Mouse (Mus musculus): ENCODE measurements around the gene Ank. TPM values are rescaled to one million over a fixed set of nuclear protein-coding genes. Genes with fewer than 3 reads are reported as not detected.

Ank gene
- polyA plus RNA-seq, 1 experiment from 2014 or later: 9.2 TPM

DNA sequence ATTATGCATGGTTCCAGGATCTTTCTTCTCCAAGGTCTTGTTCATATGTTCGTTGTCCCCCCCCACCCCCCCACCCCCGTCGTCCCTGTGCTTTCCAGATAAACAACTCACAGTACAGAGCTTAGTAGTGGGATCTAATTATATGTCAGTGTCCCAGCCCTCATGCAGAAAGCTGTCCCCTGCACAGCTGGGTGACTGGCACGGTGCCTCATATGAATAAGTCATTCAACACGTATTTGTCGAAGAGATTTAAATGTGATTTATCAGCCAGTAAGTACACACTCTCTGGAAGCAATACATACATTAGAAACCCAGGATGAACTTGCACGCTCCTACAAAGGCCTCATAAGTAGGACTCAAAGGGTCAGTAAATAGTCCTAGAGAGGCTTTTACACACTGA is 83.4 kb downstream of the Ank start:
- no peak overlapping the region for H3K4me3 ChIP-seq (ENCODE audit: low read depth, low read length)
- 34% methylated on average over 7 of the region's 7 CpGs for WGBS
- H3K27me3 ChIP-seq (ENCODE audit: insufficient read depth, low read length): no peaks in the 10 kb centered on the region
- no peaks in the 10 kb centered on the region for H3K9me3 ChIP-seq (ENCODE audit: low read depth, low read length)
- H3K27ac ChIP-seq (ENCODE audit: low read depth): no peak overlapping the region
- no peaks in the 10 kb centered on the region for H3K36me3 ChIP-seq (ENCODE audit: insufficient read depth)
- DNase-seq (peak; percentile 48), ATAC-seq (ENCODE audit: insufficient read depth) (peak; percentile 62)
- TF ChIP-seq CTCF (IDR thresholded peaks at IDR 0.05; ENCODE audit: low read depth): no peak
- H3K4me1 ChIP-seq (ENCODE audit: insufficient read depth): 0 out of 2 replicates have a peak, but pooled peaks cover 12% of the 10 kb centered on the region
- H3K4me2 ChIP-seq: no peak overlapping the region
- H3K9ac ChIP-seq: no peak overlapping the region

GRCm38 (mm10) chr15:27550358-27550992 is 84.0 kb downstream of the Ank start:
- H3K27me3 ChIP-seq (ENCODE audit: insufficient read depth, low read length): no peaks in the 10 kb centered on the region
- H3K9ac ChIP-seq: no peak overlapping the region
- no peaks in the 10 kb centered on the region for H3K9me3 ChIP-seq (ENCODE audit: low read depth, low read length)
- H3K36me3 ChIP-seq (ENCODE audit: insufficient read depth): no peaks in the 10 kb centered on the region
- H3K4me3 ChIP-seq (ENCODE audit: low read depth, low read length): no peak overlapping the region
- DNase-seq: no peak
- H3K27ac ChIP-seq (ENCODE audit: low read depth): no peak overlapping the region
- ATAC-seq (ENCODE audit: insufficient read depth): no peak
- no peak for TF ChIP-seq CTCF (IDR thresholded peaks at IDR 0.05; ENCODE audit: low read depth)
- H3K4me2 ChIP-seq: no peak overlapping the region
- 48% methylated on average over 9 of the region's 9 CpGs for WGBS
- H3K4me1 ChIP-seq (ENCODE audit: insufficient read depth): 0 out of 2 replicates have a peak, but pooled peaks cover 12% of the 10 kb centered on the region

GRCm38 (mm10) chr15:27551117-27552114 is 84.9 kb downstream of the Ank start:
- Histone ChIP-seq H3K4me2 (no peak overlapping the region), H3K4me3 (ENCODE audit: low read depth, low read length) (no peak overlapping the region), H3K9me3 (ENCODE audit: low read depth, low read length) (no peaks in the 10 kb centered on the region), H3K27ac (ENCODE audit: low read depth) (no peak overlapping the region), H3K27me3 (ENCODE audit: insufficient read depth, low read length) (no peaks in the 10 kb centered on the region), H3K4me1 (ENCODE audit: insufficient read depth) (0 out of 2 replicates have a peak, but pooled peaks cover 12% of the 10 kb centered on the region), H3K9ac (no peak overlapping the region), H3K36me3 (ENCODE audit: insufficient read depth) (no peaks in the 10 kb centered on the region)
- ATAC-seq (ENCODE audit: insufficient read depth) (no peak), DNase-seq (no peak)
- WGBS: 83% methylated on average over 19 of the region's 19 CpGs
- TF ChIP-seq CTCF (IDR thresholded peaks at IDR 0.05; ENCODE audit: low read depth): no peak

- no peak overlapping the region for H3K27ac ChIP-seq (ENCODE audit: low read depth)
- no peak for TF ChIP-seq CTCF (IDR thresholded peaks at IDR 0.05; ENCODE audit: low read depth)
- H3K9ac ChIP-seq: no peak overlapping the region
- no peaks in the 10 kb centered on the region for H3K36me3 ChIP-seq (ENCODE audit: insufficient read depth)
- WGBS: 78% methylated on average over 10 of the region's 10 CpGs
- ATAC-seq (ENCODE audit: insufficient read depth) (no peak), DNase-seq (no peak)
- H3K4me1 ChIP-seq (ENCODE audit: insufficient read depth): 0 out of 2 replicates have a peak, but pooled peaks cover 12% of the 10 kb centered on the region
- H3K4me2 ChIP-seq: no peak overlapping the region
- no peak overlapping the region for H3K4me3 ChIP-seq (ENCODE audit: low read depth, low read length)
- H3K27me3 ChIP-seq (ENCODE audit: insufficient read depth, low read length): no peaks in the 10 kb centered on the region
- H3K9me3 ChIP-seq (ENCODE audit: low read depth, low read length): no peaks in the 10 kb centered on the region
These were observed 85.7 kb downstream of the Ank start for GRCm38 (mm10) chr15:27552129-27552700.

DNA sequence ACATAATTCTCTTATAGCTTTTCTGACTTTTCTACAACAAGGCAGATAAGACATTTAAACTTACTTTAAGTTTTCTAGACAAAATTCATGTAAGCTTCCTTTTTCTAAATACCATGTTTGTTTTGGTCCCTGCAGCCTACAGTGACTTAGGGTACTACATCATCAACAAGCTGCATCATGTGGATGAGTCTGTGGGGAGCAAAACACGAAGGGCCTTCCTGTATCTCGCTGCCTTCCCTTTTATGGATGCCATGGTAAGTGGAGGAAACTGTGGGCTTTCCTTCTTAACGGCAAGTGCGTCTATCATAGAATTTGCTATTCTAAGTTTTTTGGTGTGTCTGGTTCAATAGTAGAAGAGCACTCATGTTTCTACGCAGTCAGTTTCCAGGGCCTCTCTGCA is 87.1 kb downstream of the Ank start:
- no peak for DNase-seq
- no peak overlapping the region for H3K4me3 ChIP-seq (ENCODE audit: low read depth, low read length)
- WGBS: 85% methylated on average over 5 of the region's 5 CpGs
- no peaks in the 10 kb centered on the region for H3K36me3 ChIP-seq (ENCODE audit: insufficient read depth)
- no peaks in the 10 kb centered on the region for H3K9me3 ChIP-seq (ENCODE audit: low read depth, low read length)
- H3K9ac ChIP-seq: no peak overlapping the region
- H3K27me3 ChIP-seq (ENCODE audit: insufficient read depth, low read length): no peaks in the 10 kb centered on the region
- no peak for TF ChIP-seq CTCF (IDR thresholded peaks at IDR 0.05; ENCODE audit: low read depth)
- no peak overlapping the region for H3K4me2 ChIP-seq
- no peak for ATAC-seq (ENCODE audit: insufficient read depth)
- 0 out of 2 replicates have a peak, but pooled peaks cover 10% of the 10 kb centered on the region for H3K4me1 ChIP-seq (ENCODE audit: insufficient read depth)
- H3K27ac ChIP-seq (ENCODE audit: low read depth): no peak overlapping the region

- Histone ChIP-seq H3K27ac (ENCODE audit: low read depth) (no peak overlapping the region), H3K9me3 (ENCODE audit: low read depth, low read length) (no peaks in the 10 kb centered on the region), H3K4me3 (ENCODE audit: low read depth, low read length) (no peak overlapping the region), H3K4me1 (ENCODE audit: insufficient read depth) (no peaks in the 10 kb centered on the region), H3K4me2 (no peak overlapping the region), H3K27me3 (ENCODE audit: insufficient read depth, low read length) (no peaks in the 10 kb centered on the region), H3K36me3 (ENCODE audit: insufficient read depth) (no peaks in the 10 kb centered on the region), H3K9ac (no peak overlapping the region)
- ATAC-seq (ENCODE audit: insufficient read depth): no peak
- TF ChIP-seq CTCF (IDR thresholded peaks at IDR 0.05; ENCODE audit: low read depth): no peak
- 62% methylated on average over 16 of the region's 16 CpGs for WGBS
- DNase-seq: no peak
These were observed 92.1 kb downstream of the Ank start for GRCm38 (mm10) chr15:27558456-27559147.
